Mouse (Mus musculus): ENCODE measurements around the gene Clca3a2.
"Not testable (repeated sequence)": the region's sequence is repeated elsewhere in the genome, so short reads cannot be mapped to it uniquely, and the experiment has no call there.

The Clca3a2 gene

GRCm38 (mm10) chr3:144747706-144748105, 71.6 kb downstream of the Clca3a2 start:
- not testable (repeated sequence) for DNase-seq (ENCODE audit: inconsistent ontology term)

Data from Muller cell, postnatal 12 days (primary cell).